Mouse (Mus musculus): Measurements from ENCODE around the gene Ropn1l.

Ropn1l gene

DNA sequence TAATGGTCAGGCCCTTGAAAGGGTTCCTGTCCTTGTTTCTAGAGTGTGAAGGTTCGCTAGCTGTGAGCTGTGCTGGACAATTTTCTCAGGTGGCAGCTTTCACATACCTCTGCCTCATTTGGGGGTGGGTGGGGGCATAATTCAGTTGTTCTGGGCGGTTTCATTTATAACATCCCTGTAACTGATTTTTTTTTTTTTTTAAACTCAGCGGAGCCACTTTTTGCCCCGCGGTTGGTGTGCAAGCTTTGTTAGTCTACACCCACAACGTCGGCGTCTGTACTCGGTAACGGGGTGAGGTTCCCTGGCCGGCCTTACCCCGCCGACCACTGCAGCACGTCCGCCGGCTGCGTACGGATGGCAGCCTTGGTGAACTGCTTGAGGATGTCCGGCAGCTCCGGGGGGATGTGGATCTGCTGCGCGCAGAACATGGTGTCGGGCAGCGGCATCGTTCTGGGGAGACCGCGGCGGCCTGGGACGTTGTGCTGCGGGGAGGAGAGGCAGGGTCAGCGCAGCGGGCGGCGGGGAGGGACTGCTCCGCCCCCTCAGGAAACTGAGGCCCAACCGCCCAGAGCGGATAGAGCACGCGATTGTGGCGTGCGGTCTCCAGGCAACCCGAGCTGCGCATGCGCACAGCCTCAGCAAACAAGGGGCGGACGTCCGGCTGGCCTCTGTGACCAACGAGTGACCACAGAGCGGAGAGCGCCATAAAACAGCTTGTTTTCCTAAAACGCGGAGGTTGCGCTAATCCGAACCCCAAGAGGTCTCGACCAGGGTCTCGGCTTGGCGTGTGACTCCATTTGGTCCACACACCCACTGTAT is at the start of gene Ropn1l:
Ropn1l (minus strand) TSS at position 640 of the 819 bp plus-strand sequence.
- DNase-seq (ENCODE audit: low spot score): peak; percentile 35

DNA sequence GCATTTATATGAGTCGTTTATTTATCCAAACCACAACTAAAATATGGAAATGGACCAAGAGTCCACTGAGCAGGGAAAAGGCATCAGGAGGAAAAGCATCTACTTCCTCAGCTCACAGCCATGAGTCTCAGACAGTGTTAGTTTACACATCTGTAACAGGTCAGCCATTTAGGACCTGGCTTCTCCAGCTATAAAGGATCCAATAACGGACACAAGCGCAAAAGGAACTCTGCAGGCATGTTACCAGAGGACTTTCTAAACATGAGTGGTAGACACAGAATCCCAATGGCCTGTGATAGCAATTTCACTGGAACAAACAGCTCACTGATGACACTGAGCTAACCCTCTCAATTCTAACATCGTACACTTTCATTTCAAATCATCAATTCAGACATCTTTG is 49.5 kb upstream of the Ropn1l start:
- no peak for DNase-seq (ENCODE audit: low spot score)

DNA sequence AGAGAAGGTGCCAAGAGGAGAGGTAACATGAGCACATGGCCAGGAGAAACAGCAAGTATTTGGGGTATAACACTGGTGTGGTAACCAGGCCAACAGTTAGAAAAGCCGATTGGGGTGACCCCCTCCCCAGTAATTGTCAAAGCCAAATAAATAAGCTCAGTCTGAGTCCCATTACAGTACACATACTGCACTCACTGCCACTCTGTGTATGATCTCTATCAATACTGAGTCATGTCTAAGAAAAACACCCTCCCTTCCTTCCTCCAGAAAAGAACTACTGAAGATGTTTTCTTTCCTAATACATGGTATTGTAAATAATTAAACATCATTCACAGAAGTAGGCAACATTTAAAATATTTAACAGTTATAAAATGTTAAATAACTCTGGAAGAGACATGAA is 48.8 kb upstream of the Ropn1l start:
- no peak for DNase-seq (ENCODE audit: low spot score)

DNA sequence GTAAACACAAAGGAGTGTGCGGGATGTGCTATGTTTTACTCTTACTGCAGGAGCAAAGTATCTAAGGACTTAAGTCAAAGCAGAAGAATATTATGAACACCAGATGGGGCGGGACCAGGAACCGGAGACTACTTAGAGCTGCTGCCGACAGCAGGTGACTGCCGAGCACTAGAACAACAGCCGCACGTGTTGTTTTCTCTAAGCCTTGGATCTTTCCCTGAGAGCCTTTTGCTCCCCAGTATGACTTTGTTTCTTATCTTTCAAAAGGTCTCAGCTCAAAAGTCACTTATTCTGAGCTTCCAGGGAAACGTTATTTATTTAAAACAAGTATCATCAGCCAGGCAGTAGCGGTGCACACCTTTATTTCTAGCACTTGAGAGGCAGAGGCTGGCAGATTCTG is 41.3 kb upstream of the Ropn1l start:
- no peak for DNase-seq (ENCODE audit: low spot score)

DNA sequence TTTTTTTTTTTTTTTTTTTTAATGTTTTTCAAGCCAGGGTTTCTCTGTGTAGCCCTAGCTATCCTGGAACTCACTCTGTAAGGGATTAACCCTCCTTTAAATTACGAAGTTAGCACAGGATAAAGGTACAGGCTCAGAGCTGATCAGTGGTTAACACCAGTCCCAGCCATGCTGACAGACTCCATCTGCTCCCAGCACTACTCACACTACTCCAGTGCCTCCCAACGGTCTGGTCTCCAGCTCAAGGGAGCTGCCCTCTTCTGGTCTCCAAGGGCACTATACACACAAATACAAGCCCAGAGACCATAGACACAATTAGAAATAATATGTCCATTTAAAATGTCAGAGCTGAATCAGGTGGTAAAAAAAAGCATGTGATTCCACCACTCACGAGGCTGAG is 40.8 kb upstream of the Ropn1l start:
- DNase-seq (ENCODE audit: low spot score): no peak

DNA sequence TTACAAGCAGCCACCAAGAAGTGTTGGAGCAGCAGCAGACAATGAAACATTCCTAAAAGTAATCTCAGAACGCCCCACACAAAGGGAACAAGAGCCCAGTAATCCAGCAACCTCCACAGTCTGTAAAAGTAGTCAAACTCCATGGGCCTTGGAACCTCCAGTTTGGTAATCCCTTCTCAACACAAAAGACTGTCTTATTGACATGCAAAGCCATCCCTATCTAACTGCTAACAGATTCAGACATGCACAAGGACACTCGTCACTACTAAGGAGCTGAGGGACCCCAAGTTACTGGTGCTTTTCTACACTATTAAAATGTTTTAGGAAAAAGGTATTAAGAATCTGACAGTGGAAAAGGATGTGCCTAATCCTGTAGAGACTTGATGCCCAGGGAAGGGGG is 33.9 kb upstream of the Ropn1l start:
- no peak for DNase-seq (ENCODE audit: low spot score)

DNA sequence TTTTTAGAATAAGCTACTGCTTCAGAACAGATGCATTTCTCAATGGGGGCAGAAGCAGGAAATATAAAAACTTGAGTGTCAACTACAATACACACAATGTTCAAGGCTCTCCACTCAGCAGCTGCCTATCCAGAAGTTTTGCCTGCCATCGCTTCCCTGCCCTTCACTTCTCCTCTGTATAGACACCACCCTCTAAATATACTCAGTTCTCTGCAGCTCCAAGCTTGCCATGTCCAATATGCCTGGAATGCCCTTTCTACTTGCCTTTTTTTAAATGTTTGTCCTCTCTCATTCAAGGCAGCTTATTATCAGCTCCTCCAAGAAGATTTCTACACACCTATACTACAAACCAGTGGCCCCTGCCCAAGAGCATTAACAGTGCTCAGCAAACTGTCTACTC is 23.1 kb upstream of the Ropn1l start:
- DNase-seq (ENCODE audit: low spot score): no peak

DNA sequence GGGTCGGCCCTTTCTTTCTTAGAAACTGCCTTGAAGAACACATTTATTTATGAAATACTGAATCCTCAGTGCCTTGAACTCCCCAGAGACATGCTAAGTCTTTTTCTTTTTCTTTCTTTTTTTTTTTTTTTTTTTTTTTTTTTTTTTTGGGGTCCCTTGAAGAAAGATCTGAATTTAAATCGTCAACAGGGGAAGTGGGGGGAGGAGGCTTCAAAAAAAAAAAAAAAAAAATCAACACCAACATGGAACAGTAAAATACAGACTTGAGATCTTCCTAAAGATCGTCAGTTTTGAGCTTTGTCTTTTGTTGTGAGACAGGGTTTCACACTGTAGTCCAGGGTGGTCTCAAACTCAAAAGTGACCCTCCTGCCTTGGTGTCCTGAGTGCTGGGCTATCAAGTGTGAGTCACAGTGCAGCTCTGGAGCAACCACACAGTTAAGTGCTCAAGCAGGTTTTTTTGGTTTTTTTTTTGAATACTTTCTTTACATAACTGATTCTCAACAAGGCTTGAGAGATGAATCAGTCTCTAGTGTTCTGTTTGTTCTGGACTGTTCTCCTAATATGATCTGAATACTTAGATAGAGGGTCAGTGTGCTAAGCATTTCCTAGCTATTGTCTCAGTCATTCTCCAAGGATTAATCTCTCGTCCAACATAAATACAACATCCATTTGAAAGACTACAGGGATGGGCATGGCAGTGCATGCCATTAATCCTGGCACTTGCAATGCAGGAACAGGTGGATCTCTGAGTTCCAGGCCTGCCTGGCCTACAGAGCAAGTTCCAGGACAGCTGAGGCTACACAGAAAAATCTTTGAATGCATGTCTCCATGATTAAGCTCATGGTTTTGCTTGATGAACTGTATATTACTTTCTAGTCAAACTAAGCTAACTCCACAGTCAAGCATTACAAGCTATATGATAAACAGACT is 19.4 kb upstream of the Ropn1l start:
- DNase-seq (ENCODE audit: low spot score): no peak

DNA sequence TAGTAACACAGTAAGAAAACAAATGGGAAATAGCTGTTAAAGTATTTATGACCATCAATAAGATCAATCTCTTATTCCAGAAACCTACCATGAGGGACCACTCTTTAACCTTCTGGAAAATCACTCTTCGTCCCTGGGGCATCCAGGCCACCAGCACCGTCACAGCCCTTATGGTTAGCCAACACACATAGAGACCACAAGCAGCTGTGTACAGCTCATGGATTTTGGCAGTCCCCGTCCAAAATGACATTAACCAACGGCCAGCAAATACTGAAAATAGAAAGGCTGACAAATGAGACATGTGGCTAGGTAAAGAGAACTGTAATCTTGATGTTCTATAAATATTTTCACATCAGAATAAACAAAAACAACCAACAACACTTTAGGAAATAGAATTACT is 18.0 kb upstream of the Ropn1l start:
- no peak for DNase-seq (ENCODE audit: low spot score)

DNA sequence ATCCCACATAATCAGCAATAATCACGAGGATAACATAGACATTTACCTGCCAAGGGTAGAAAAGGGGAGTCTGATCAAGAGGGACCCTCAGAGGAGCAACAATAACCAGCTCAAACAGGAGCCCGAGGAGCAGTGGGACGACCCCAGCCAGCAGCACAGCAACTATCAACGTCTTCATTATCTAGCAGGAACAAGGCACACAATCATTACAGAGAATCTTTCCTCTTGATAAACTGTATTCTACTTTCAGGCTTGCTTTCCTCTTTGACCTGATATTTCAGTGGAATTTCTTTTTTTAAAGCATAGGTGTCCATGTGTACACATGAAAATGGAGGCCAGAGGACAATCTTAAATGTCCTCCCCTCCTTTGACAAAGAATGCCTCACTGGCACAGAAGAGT is 16.0 kb upstream of the Ropn1l start:
- DNase-seq (ENCODE audit: low spot score): no peak

DNA sequence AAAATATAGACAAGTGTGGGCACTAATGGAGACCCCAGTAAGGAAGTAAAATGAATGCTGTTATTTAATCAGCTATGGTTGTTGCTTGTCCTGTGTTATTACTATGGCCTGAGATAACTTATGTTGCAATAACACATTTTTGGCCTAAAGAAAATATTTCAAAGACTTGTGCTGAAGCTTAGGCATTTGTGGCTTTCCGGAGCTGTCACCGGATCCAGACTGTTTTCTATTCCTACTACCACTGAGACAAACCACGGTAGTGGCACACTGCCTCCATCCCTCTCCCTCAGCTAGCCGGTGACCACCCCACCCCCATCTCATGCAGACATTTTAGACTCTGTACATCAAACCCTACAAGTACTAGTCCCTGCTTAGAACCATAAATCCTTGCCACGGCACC is 15.3 kb upstream of the Ropn1l start:
- no peak for DNase-seq (ENCODE audit: low spot score)

DNA sequence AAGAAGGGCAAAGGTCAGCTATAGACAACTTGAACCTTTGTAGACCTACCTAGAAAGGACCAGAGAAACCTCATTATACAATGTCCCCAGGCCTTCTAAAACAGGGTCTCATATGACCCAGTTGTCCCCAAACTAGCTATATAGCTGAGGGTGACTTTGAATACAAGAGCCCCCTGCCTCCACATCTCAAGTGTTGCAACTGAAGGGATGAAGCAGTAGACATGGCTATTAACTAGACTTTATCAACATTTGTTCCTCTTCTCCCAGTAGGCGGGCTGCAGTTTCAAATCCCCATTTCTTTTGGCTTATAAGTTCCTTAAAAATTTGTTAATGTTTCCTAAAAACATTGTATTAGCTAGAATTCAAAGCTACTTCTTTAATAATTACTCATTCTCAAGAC is 13.2 kb upstream of the Ropn1l start:
- DNase-seq (ENCODE audit: low spot score): no peak

DNA sequence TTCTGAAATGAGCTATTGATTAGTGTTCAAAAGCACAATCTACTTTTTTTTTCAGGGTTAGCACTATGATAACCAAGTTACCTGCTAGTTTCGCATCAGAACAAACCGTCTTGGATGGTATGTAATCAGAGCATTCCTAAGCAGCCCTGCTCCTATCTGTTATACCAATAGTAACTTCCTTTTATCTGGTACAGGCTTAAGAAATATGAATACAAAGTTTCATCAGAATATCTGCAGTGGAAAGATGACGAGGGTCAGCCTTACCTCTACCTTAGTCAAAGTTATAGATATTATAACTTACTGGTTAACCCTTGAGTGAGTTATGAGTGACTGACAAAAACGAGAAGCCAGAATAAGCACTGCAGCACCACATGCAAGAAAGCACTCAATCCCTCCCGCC is 12.8 kb upstream of the Ropn1l start:
- no peak for DNase-seq (ENCODE audit: low spot score)

DNA sequence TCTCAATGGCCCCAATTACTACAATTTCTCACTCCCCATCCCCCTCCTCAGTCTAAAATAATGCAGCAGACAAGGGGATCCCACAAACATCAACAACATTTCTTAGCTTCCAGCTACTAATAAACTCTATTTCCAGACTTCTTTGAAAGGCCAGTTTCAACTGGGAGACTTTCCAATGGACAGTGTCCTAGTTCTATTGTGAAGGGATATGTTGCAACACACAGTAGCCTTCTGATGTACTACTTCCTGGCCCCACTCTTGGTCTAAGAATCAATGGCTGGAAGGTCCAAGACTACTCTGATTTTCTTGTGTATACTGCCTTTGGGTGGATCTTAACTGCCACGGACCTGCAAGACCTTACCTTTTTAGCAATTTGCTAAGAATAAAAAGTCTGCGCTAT is 12.3 kb upstream of the Ropn1l start:
- DNase-seq (ENCODE audit: low spot score): no peak

DNA sequence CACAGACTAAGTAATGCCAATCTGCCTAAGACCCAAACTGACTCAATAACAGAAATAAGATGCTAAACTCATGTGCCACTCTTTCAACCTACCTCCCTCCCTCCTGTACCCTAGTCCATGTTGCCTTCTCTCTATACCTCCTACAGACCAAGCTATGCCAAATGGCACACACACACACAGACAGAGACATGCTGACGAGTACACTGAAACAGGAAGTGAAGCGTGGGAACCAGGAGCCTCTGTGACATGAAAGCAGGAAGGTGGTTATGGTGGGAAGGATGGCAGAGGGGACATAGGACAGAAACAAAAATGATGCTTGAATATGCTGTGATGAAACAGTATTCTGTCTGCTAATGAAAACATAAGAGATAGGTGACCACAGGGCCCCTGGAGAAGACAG is 7.0 kb upstream of the Ropn1l start:
- no peak for DNase-seq (ENCODE audit: low spot score)

DNA sequence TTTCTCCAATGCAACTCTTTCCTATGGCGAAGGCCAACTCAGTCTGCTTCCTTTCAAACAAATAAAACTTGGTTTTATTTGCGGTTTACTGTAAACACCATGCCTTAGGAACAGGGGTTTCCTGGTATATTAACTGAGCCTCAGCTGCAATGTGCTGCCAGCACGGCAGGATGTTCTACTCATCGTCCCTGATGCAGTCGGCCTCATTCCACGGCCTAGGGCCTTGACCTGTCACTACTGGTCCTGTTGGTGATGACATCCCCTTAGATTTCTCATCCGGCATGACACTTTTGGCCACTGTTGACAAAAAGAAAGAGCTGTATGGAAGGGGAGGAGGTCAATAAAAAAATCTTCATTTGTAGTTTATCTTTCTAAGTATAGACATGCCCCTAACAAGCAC is 4.5 kb upstream of the Ropn1l start:
- no peak for DNase-seq (ENCODE audit: low spot score)

DNA sequence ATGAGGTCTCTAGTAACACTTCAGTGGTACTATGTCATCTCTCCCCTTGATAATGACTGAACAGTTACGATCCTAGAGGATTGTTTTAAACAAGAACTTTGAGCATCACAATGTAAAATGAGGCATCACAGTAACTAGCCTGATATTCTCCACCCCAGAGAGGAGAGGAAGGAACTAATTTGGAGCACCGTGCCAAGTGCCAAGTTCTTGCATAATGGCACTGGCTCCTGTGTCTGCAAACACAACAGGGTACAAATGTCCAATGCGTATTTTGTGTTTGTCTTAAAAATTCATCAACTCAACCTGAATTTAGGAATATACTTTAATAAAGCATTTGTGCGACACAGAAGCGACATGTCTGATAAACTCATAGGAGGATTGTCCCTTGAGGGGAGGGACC is 2.8 kb upstream of the Ropn1l start:
- DNase-seq (ENCODE audit: low spot score): no peak

DNA sequence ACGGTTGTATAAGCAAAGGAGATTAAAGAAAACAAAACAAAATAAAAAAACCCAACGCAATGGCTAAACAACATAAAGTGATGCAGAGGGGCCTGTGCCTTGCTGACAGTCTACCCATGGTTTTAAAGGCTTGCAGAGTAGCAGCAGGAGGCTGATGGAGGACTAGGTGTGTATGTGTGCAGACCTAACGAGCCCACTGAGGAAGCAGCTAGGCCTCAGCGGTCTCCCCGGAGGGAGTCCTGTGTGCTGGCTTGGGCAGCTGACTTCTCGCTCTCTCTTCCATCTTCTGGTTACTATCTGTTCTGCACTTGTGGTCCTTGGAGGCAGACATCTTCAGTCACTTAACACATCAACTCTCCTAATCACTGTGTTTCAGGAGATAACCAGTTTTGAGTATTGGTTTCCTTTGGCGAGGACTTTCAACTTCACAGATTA is 1.3 kb upstream of the Ropn1l start:
- DNase-seq (ENCODE audit: low spot score): no peak

DNA sequence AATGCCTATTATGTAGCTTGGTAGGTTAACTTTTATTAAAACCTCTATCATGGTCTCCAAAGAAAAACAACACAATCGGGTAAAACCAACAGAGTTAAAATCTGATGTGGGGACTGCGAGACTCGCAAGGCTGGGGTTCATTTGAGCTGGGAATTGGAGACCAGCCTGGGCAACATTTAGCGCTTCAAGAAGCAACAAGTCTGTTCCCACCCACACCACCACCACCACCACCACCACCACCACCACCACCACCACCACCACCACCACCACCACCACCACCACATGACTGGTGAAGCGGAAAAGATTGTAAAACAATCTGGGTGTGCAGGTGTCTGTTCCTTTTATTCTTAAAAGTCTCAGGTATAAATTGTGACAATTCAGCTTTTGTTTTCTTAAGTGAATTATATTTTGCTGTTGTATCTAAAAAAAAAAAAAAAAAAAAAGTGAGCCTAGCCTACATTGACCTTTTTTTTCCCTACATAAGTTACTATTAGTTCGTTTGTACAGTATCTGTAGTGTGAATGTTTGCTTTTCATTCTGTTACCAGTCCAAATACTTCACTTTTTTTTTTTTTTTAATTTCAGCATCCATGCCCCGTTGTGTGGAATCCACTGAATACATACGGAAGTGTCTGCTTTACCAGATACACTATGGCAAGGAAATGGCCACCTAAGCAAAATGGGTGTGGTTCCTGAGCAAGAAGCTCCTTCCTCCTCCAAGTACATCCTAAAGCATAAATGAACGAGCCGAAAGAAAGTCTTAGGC is 741 bp upstream of the Ropn1l start:
- DNase-seq (ENCODE audit: low spot score): no peak

DNA sequence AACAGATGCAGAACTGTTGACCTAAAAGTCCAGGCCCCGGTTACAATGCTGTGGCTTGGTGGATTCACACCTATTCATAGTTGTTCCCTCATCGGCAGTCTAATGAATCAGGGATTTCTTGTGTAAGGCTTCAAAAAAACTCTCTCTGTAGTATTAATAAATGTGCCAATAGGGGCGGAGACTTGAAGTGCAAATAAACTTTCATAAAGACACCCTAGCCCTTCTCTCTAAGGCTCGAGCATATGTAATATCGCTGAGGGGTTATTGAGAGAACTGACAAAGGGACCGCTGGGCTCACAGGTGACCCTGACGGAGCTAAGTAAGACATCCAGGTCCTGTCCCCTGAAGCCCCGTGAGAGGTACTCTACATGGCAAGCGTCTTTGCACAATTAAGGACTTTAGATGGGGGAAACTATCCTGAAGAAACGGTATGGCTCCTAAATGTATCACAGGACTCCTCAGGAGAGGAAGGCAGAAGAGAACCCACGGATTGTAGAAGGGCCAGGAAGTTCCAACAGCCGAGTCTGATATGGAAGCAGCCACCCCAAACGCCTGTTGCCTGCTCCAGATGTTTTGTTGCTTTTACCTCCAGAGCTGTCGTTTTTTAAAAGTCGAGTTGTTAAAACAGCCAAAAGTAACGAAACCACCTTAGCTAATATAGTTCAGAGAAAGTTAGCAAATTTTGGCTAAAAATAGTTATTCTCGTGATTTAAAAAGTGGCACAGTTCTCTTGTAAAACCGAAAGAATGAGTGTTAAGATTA is 1.0 kb downstream of the Ropn1l start:
- no peak for DNase-seq (ENCODE audit: low spot score)

DNA sequence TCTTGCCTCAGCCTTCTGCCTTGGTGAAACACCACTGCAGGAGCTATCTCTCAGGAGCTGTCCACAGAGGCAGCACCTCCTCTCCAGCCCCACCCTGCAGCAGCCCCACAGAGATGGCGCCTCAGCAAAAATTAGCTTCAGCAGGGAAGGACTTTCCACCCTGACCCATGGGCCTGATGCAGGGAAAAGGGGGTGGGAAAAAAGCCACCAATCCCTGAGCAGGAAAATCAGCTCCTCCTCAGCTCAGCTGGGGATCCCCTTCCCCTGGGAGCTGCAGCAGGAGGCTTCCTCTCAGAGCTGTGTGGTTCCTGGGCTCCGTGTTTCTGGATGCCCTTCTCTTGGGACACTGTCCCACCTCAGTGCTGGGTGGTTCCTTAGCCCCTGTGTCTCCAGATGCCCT is 3.8 kb downstream of the Ropn1l start:
- no peak for DNase-seq (ENCODE audit: low spot score)

DNA sequence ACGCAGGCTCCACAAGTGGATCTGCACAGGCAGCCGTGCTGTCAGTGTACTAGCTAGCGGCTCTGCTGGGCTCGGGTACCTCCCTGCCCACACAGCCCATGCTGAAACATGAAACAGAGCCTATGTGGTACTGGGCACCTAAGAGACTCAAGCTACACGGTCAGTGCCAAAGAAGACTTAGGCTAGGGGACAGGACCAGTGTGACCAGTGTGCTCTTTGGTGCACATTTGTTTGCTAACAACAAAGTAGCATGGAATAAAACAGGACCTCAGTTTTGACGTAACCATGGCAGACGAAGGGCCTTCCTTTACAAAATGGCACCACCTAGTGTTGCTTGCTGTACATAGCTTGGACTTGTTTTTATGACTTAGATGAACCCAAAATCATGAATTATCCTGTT is 6.4 kb downstream of the Ropn1l start:
- DNase-seq (ENCODE audit: low spot score): no peak

Data from spleen, adult 12 weeks (tissue).